Mouse (Mus musculus) liver, adult 2 months (tissue): ENCODE measurements around the gene Kcnk2. TPM values are rescaled to one million over a fixed set of nuclear protein-coding genes. Genes with fewer than 3 reads are reported as not detected.

Experiments
- DNase-seq: peaks from one replicate; pipeline ENCODE4 v3.0.0-alpha.2; 2011; ENCODE audit warnings: low read depth, low spot score; ENCODE audit errors: extremely low read depth
- H3K27ac ChIP-seq: fragments of 200-500 bp; replicated peaks from 2 replicates; pipeline ENCODE4 v1.5.1; 2012; ENCODE audit warnings: low read depth, mild to moderate bottlenecking, control low read depth, inconsistent platforms, low read length; ENCODE audit not compliant: insufficient read depth
- H3K27me3 ChIP-seq: fragments of 200-500 bp; 2 replicates; pipeline ENCODE4 v1.6.1; 2012; ENCODE audit warnings: mild to moderate bottlenecking, moderate library complexity, low read length, inconsistent platforms; ENCODE audit not compliant: control insufficient read depth, insufficient read depth
- H3K36me3 ChIP-seq: fragments of 200-500 bp; 2 replicates; pipeline ENCODE4 v1.6.1; 2012; ENCODE audit warnings: low read length, inconsistent platforms; ENCODE audit not compliant: control insufficient read depth, insufficient read depth
- H3K4me1 ChIP-seq: fragments of 200-500 bp; 2 replicates; pipeline ENCODE4 v1.6.1; 2011; ENCODE audit warnings: low read length; ENCODE audit not compliant: control insufficient read depth, insufficient read depth
- H3K4me3 ChIP-seq: fragments of 200-500 bp; 2 replicates; pipeline ENCODE4 v1.5.1; 2011; ENCODE audit warnings: low read depth, mild to moderate bottlenecking, control low read depth, low read length, moderate library complexity; ENCODE audit not compliant: insufficient read depth
- H3K79me2 ChIP-seq: fragments of 200-500 bp; 2 replicates; pipeline ENCODE4 v1.6.1; 2012; ENCODE audit warnings: inconsistent platforms, mild to moderate bottlenecking, low read length, moderate library complexity; ENCODE audit not compliant: control insufficient read depth, insufficient read depth
- H3K9ac ChIP-seq: fragments of 200-500 bp; 2 replicates; pipeline ENCODE4 v1.6.1; 2012; ENCODE audit warnings: low read depth, mild to moderate bottlenecking, control low read depth, inconsistent platforms, low read length
- CTCF ChIP-seq: fragments of 200-500 bp; IDR thresholded peaks from 2 replicates; pipeline ENCODE4 v1.5.1; 2011; ENCODE audit warnings: low read depth, low read length, control low read depth
- POLR2A ChIP-seq: fragments of 200-500 bp; IDR thresholded peaks from 2 replicates; pipeline ENCODE4 v1.6.1; 2011; ENCODE audit warnings: low read length, control low read depth; ENCODE audit not compliant: insufficient read depth; ENCODE audit errors: extremely low read depth
- WGBS: fragments of 180-500 bp; shearing (Covaris S2); methylation state at CpG from one replicate; pipeline ENCODE4 v1.1.7; 2018; 5-methylcytosine and 5-hydroxymethylcytosine counted together
- polyA plus RNA-seq: library from polyadenylated mRNA; depleted of rRNA; stranded (reverse); fragments of >200 nt; gene quantifications from 2 replicates; pipeline ENCODE4 v1.2.3, GENCODE M21; 2012
- total RNA-seq: library from RNA; depleted of rRNA; stranded (reverse); fragments of >200 nt; gene quantifications from 2 replicates; pipeline ENCODE4 v1.2.3, GENCODE M21; 2014

Kcnk2 gene
- total and polyA plus RNA-seq, 2 experiments = 0.09 to 0.10 TPM

DNA sequence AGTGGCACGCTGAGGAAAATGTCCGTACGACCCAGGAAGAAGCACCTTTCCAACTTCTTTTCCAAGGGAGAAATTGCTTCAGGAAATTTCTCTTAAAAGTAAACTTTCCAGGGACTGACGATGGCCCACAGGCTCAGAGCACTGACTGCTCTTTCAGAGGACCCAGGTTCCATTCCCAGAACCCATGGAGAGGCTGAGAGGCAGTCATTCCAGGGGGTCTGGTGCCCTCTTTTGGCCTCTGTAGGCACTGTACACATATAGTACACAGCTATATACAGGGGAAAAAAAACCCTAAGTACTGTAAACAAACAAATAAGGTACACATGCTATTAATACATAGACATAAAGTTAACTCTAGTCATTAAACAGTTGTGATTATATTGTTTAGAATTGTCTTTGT lies 174.6 kb downstream of the Kcnk2 start:
- Histone ChIP-seq H3K27ac (no peak overlapping the region), H3K79me2 (no peaks in the 10 kb centered on the region), H3K27me3 (no peaks in the 10 kb centered on the region), H3K36me3 (no peaks in the 10 kb centered on the region), H3K4me3 (no peak overlapping the region), H3K9ac (no peak overlapping the region), H3K4me1 (no peaks in the 10 kb centered on the region)
- WGBS = 78% methylated on average over 4 of the region's 4 CpGs
- no peak for DNase-seq
- TF ChIP-seq CTCF (no peak), POLR2A (no peak)

GRCm38 (mm10) chr1:189219051-189219450 lies 183.0 kb downstream of the Kcnk2 start:
- no peak overlapping the region for H3K9ac ChIP-seq
- DNase-seq = no peak
- H3K27ac ChIP-seq = no peak overlapping the region
- no peaks in the 10 kb centered on the region for H3K27me3 ChIP-seq
- H3K79me2 ChIP-seq = no peaks in the 10 kb centered on the region
- H3K36me3 ChIP-seq = no peaks in the 10 kb centered on the region
- TF ChIP-seq CTCF (no peak), POLR2A (no peak)
- WGBS = 81% methylated on average over 10 of the region's 10 CpGs
- H3K4me1 ChIP-seq = no peaks in the 10 kb centered on the region
- no peak overlapping the region for H3K4me3 ChIP-seq

DNA sequence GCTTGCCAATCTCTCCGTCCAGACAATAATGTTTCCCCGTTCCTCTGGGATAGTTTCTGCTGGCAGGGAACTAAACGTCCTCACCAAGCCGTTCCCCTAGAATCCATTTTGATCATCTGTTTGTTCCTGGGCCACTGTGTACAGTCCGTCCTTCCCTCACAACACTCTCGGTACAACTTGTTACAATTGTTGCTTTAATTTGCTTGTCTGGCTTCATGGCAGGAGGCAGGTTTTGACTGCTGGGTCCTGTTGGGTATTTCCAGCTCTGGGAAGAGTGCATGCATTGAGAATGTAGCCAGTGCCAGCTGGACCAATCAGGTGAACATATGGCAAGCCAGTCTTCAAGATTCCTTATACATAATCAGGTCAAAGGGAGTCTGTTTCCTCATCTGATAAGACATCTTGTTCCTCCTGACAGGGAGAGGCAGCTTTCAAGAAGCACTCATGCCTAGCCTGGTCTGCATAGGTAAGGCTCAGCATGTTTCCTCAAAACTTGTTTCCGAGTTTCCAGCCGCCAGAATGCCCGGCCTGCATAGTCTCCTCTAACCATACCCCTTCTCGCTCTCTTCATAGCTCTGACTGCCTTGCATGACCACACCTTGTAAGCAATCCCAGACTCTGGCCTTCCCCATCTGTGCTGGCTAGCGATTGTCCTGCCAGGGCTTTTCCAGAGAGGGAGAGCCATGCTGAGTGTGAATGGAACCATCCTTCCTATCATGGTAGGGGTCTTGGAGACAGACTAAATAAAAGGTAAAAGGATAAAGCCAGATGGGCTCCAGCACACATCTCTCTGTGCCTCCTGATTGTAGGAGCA lies 184.1 kb downstream of the Kcnk2 start:
- DNase-seq = no peak
- no peak for TF ChIP-seq POLR2A
- no peak for TF ChIP-seq CTCF
- 85% methylated on average over 11 of the region's 11 CpGs for WGBS

DNA sequence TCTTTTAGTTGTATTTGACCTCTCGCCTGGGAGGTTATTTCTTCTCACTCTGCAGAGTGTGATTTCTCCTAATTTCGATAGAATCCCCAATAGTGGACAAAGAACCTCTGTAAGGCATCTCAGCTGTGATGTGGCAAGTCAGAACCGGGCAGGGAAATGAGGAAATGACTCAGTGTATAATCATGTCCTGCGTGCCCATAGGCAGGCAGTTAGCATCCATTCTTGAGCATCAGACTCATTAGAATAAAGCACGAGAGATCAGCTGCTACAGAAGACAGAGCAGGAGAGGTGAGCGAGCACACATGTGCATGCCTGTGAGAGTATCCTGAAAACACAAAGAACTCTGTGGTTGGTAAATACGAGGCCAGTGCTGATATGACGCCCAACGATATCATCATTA lies 186.9 kb downstream of the Kcnk2 start:
- Histone ChIP-seq H3K36me3 (no peaks in the 10 kb centered on the region), H3K27me3 (no peaks in the 10 kb centered on the region; the same call in 1 of the 2 replicates), H3K4me3 (no peak overlapping the region), H3K27ac (no peak overlapping the region), H3K9ac (no peak overlapping the region), H3K4me1 (no peaks in the 10 kb centered on the region), H3K79me2 (no peaks in the 10 kb centered on the region)
- DNase-seq = no peak
- 59% methylated on average over 9 of the region's 9 CpGs for WGBS
- no peak for TF ChIP-seq POLR2A
- TF ChIP-seq CTCF = no peak

More for the DNA sequence above, 184.1 kb downstream of the Kcnk2 start:
- Histone ChIP-seq H3K27ac (no peak overlapping the region), H3K9ac (no peak overlapping the region), H3K4me3 (no peak overlapping the region), H3K27me3 (no peaks in the 10 kb centered on the region), H3K4me1 (no peaks in the 10 kb centered on the region), H3K79me2 (no peaks in the 10 kb centered on the region), H3K36me3 (no peaks in the 10 kb centered on the region)

DNA sequence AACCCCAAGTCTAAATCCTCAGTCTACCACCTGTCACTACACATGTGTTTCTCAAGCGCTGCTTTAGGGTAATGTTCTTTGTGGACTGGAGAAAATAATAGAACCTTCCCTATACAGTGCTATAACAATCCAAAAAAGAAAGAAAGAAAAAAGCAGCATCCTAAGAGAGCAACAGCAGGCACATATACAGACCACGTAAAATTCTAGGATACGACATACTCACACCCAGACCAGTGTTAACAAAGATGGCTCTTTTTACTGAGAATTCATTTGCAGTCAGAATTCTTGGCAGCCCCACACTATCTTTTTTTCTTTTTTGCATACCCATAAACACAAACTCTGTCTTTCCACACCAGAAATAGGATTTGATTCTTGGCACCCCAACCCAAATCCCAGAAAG lies 187.6 kb downstream of the Kcnk2 start:
- Histone ChIP-seq H3K27me3 (no peaks in the 10 kb centered on the region; the same call in 1 of the 2 replicates), H3K79me2 (no peaks in the 10 kb centered on the region), H3K9ac (no peak overlapping the region), H3K4me1 (no peaks in the 10 kb centered on the region), H3K4me3 (no peak overlapping the region), H3K36me3 (no peaks in the 10 kb centered on the region), H3K27ac (no peak overlapping the region)
- TF ChIP-seq CTCF (no peak), POLR2A (no peak)
- no peak for DNase-seq
- WGBS = 88% methylated on average over 3 of the region's 3 CpGs

- Histone ChIP-seq H3K4me3 (no peak overlapping the region), H3K79me2 (no peaks in the 10 kb centered on the region), H3K36me3 (no peaks in the 10 kb centered on the region), H3K27me3 (no peaks in the 10 kb centered on the region; the same call in 1 of the 2 replicates), H3K4me1 (no peaks in the 10 kb centered on the region), H3K27ac (no peak overlapping the region), H3K9ac (no peak overlapping the region)
- DNase-seq = no peak
- TF ChIP-seq CTCF (no peak), POLR2A (no peak)
- WGBS = 90% methylated on average over 17 of the region's 17 CpGs
Observed at GRCm38 (mm10) chr1:189209715-189210108, 192.4 kb downstream of the Kcnk2 start.
